ENCODE assay signal across 20 mouse cellular contexts in genomic region chr2:173945441-173945840, GRCm38 (mm10).
DNase-seq lines count a peak whose midpoint lies in the region; ATAC-seq and TF ChIP-seq lines count a peak whose summit lies in the region.
"Had no signal": no experiment of that assay in that cellular context is flagged by ENCODE, and none has a peak within 500 bp of the region (broad histone marks: within the 10 kb centered on the region; RNA-seq: fewer than 3 reads in every experiment).

No protein-coding gene starts in this region.

- H3K27me3 ChIP-seq in hindbrain, postnatal 0 days (ENCODE audit: insufficient read depth, low read length), result no peaks in the 10 kb centered on the region
- no peaks in the 10 kb centered on the region for H3K27me3 ChIP-seq in hindbrain, embryonic 16.5 days (replicated peaks; ENCODE audit: control insufficient read depth, insufficient read depth, low read length)
- H3K27me3 ChIP-seq in E14TG2a.4 (ENCODE audit: insufficient read depth, low read length), result no peaks in the 10 kb centered on the region
- H3K27me3 ChIP-seq: embryonic facial prominence, embryonic 13.5 days; forebrain, embryonic 12.5 days; heart, embryonic 13.5 days; hindbrain, embryonic 15.5 days had no signal

- peak; percentile 40 for DNase-seq in hindbrain, postnatal 0 days (ENCODE audit: low spot score)
- peak; percentile 58 for DNase-seq in R1 (ENCODE audit: low read depth, low spot score)
- no peak for DNase-seq in adrenal gland, postnatal 4 days (ENCODE audit: low spot score in 2 of 2)
- DNase-seq in kidney, adult 8-10 months, result no peak
- no peak for DNase-seq in lung, postnatal 36 days
- DNase-seq: adrenal gland, postnatal 25 days; cerebellum, adult 2 months; cerebellum, postnatal 10 days; gastrocnemius, postnatal 14 days; heart, postnatal 36 days; kidney, adult 9 months had no signal

- H3K36me3 ChIP-seq in hindbrain, postnatal 0 days (ENCODE audit: insufficient read depth, low read length), result no peaks in the 10 kb centered on the region
- no peaks in the 10 kb centered on the region for H3K36me3 ChIP-seq in hindbrain, embryonic 16.5 days (ENCODE audit: control insufficient read depth, insufficient read depth, low read length)
- no peaks in the 10 kb centered on the region for H3K36me3 ChIP-seq in E14TG2a.4 (ENCODE audit: insufficient read depth, low read length)
- H3K36me3 ChIP-seq: embryonic facial prominence, embryonic 13.5 days; forebrain, embryonic 12.5 days; heart, embryonic 13.5 days; hindbrain, embryonic 15.5 days had no signal

- no peak overlapping the region for H3K4me3 ChIP-seq in hindbrain, postnatal 0 days (ENCODE audit: low read length)
- no peak overlapping the region for H3K4me3 ChIP-seq in hindbrain, embryonic 16.5 days (ENCODE audit: low read length)
- no peak overlapping the region for H3K4me3 ChIP-seq in E14TG2a.4 (replicated peaks; ENCODE audit: low read length)
- H3K4me3 ChIP-seq: embryonic facial prominence, embryonic 13.5 days; forebrain, embryonic 12.5 days; heart, embryonic 13.5 days; hindbrain, embryonic 15.5 days had no signal

- no peak for ATAC-seq in hindbrain, postnatal 0 days
- no peak for ATAC-seq in hindbrain, embryonic 16.5 days
- ATAC-seq: activated CD4-positive, CD25-positive, alpha-beta regulatory T cell, adult 4 months; forebrain, embryonic 16.5 days; intestine, embryonic 16.5 days had no signal

- no peaks in the 10 kb centered on the region for H3K4me1 ChIP-seq in hindbrain, postnatal 0 days (ENCODE audit: insufficient read depth, low read length)
- H3K4me1 ChIP-seq in hindbrain, embryonic 16.5 days (ENCODE audit: control insufficient read depth, insufficient read depth, low read depth, low read length), result no peaks in the 10 kb centered on the region
- H3K4me1 ChIP-seq in E14TG2a.4 (replicated peaks; ENCODE audit: low read depth, low read length), result peaks cover 7% of the 10 kb centered on the region; the same call in 1 of the 2 replicates
- H3K4me1 ChIP-seq: forebrain, embryonic 12.5 days; hindbrain, embryonic 15.5 days had no signal

- no peak overlapping the region for H3K27ac ChIP-seq in hindbrain, postnatal 0 days
- no peak overlapping the region for H3K27ac ChIP-seq in hindbrain, embryonic 16.5 days (ENCODE audit: low read depth, low read length)
- H3K27ac ChIP-seq: embryonic facial prominence, embryonic 13.5 days; forebrain, embryonic 12.5 days; heart, embryonic 13.5 days; hindbrain, embryonic 15.5 days had no signal

- no peak overlapping the region for H3K9ac ChIP-seq in hindbrain, postnatal 0 days (replicated peaks; ENCODE audit: low read length)
- H3K9ac ChIP-seq in hindbrain, embryonic 16.5 days (ENCODE audit: low read depth, low read length), result no peak overlapping the region
- H3K9ac ChIP-seq: embryonic facial prominence, embryonic 13.5 days; forebrain, embryonic 12.5 days; heart, embryonic 13.5 days; hindbrain, embryonic 15.5 days had no signal

- no peak overlapping the region for H3K4me2 ChIP-seq in hindbrain, postnatal 0 days (ENCODE audit: low read depth, low read length)
- no peak overlapping the region for H3K4me2 ChIP-seq in hindbrain, embryonic 16.5 days (ENCODE audit: low read length)
- H3K4me2 ChIP-seq: embryonic facial prominence, embryonic 13.5 days; forebrain, embryonic 12.5 days; heart, embryonic 13.5 days; hindbrain, embryonic 15.5 days had no signal

- H3K9me3 ChIP-seq in hindbrain, postnatal 0 days (ENCODE audit: low read length), result peaks cover 4% of the 10 kb centered on the region; the same call in 1 of the 2 replicates
- H3K9me3 ChIP-seq in hindbrain, embryonic 16.5 days (ENCODE audit: control insufficient read depth, low read length), result peaks cover 9% of the 10 kb centered on the region
- peaks cover 8% of the 10 kb centered on the region; the same call in 1 of the 2 replicates for H3K9me3 ChIP-seq in E14TG2a.4 (ENCODE audit: low read length)
- H3K9me3 ChIP-seq: heart, embryonic 13.5 days had no signal

- 89% methylated on average over 5 of the region's 5 CpGs for WGBS in hindbrain, postnatal 0 days
- 91% methylated on average over 5 of the region's 5 CpGs for WGBS in hindbrain, embryonic 16.5 days

- no peak for TF ChIP-seq CTCF in hindbrain, postnatal 0 days (IDR thresholded peaks at IDR 0.05; ENCODE audit: low read depth)
- peak; percentile 25; the same call in 1 of the 2 replicates for TF ChIP-seq CTCF in E14TG2a.4 (conservative IDR thresholded peaks at IDR 0.05; ENCODE audit: low read length)

Comparison
In these comparisons a context has a peak if more than half of its experiments do, and no peak if none do; other contexts are left out.
1. DNase-seq: peak in hindbrain, postnatal 0 days (single experiment) and R1 (single experiment); none in adrenal gland, postnatal 4 days (0 of 2), kidney, adult 8-10 months (0 of 2) and lung, postnatal 36 days (single experiment).